Mouse (Mus musculus) C2C12 (cell line): ENCODE measurements around the gene Crybb2. TPM values are rescaled to one million over a fixed set of nuclear protein-coding genes. Genes with fewer than 3 reads are reported as not detected.

Experiments used
- H3K27me3 ChIP-seq: one replicate; pipeline ENCODE4 v1.6.1; 2011; ENCODE audit not compliant: control insufficient read depth, insufficient read depth, insufficient read length
- H3K36me3 ChIP-seq: one replicate; pipeline ENCODE4 v1.6.1; 2011; ENCODE audit not compliant: control insufficient read depth, insufficient read depth
- H3K4me3 ChIP-seq: one replicate; pipeline ENCODE4 v1.5.1; 2011; ENCODE audit warnings: mild to moderate bottlenecking, control low read depth; ENCODE audit not compliant: poor library complexity, insufficient read depth, severe bottlenecking
- H3K79me2 ChIP-seq: one replicate; pipeline ENCODE4 v1.6.1; 2011; ENCODE audit not compliant: control insufficient read depth, insufficient read depth
- H3K79me3 ChIP-seq: one replicate; pipeline ENCODE4 v1.6.1; 2011; ENCODE audit warnings: low read depth, control low read depth
- H3ac ChIP-seq: one replicate; pipeline ENCODE3; 2011; ENCODE audit warnings: low read depth; ENCODE audit not compliant: control insufficient read depth, insufficient read length
- CEBPB ChIP-seq: IDR thresholded peaks from one replicate; pipeline ENCODE4 v1.6.1; 2011; ENCODE audit warnings: low read depth, mild to moderate bottlenecking, control low read depth, moderate library complexity
- CTCF ChIP-seq: IDR thresholded peaks from one replicate; pipeline ENCODE4 v1.5.1; 2011; ENCODE audit not compliant: control insufficient read depth, insufficient read depth, insufficient read length
- FOSL1 ChIP-seq: IDR thresholded peaks from one replicate; pipeline ENCODE4 v1.8.0; 2011; ENCODE audit warnings: mild to moderate bottlenecking, low read length; ENCODE audit not compliant: poor library complexity, insufficient read depth, severe bottlenecking
- MAX ChIP-seq: IDR thresholded peaks from one replicate; pipeline ENCODE4 v1.6.1; 2011; ENCODE audit warnings: mild to moderate bottlenecking, control low read depth
- MYOD1 ChIP-seq: IDR thresholded peaks from one replicate; pipeline ENCODE4 v1.6.1; 2011; ENCODE audit warnings: low read depth; ENCODE audit not compliant: control insufficient read depth, insufficient read length
- MYOG ChIP-seq: IDR thresholded peaks from one replicate; pipeline ENCODE4 v1.6.1; 2011; ENCODE audit not compliant: control insufficient read depth, insufficient read length; ENCODE audit errors: extremely low read depth
- USF1 ChIP-seq: IDR thresholded peaks from one replicate; pipeline ENCODE4 v1.6.1; 2011; ENCODE audit warnings: low read depth, mild to moderate bottlenecking, control low read depth, moderate library complexity
- polyA plus RNA-seq: library from polyadenylated mRNA; unstranded; fragments of >200 nt; fragmentation: generic; extraction: Trizol; gene quantifications from one replicate; pipeline ENCODE4 v1.2.1, GENCODE M21; 2012; ENCODE audit warnings: missing spikeins

Crybb2 gene
- polyA plus RNA-seq, 1 experiment, result not detected

- TF ChIP-seq USF1, result no peak
- Histone ChIP-seq H3K79me2 (no peaks in the 10 kb centered on the region), H3K4me3 (no peak overlapping the region), H3K79me3 (no peaks in the 10 kb centered on the region), H3K27me3 (no peaks in the 10 kb centered on the region), H3K36me3 (peaks cover 4% of the 10 kb centered on the region), H3ac (no peak overlapping the region)
Measured at GRCm38 (mm10) chr5:113087465-113087864, 17.5 kb upstream of the Crybb2 start.

DNA sequence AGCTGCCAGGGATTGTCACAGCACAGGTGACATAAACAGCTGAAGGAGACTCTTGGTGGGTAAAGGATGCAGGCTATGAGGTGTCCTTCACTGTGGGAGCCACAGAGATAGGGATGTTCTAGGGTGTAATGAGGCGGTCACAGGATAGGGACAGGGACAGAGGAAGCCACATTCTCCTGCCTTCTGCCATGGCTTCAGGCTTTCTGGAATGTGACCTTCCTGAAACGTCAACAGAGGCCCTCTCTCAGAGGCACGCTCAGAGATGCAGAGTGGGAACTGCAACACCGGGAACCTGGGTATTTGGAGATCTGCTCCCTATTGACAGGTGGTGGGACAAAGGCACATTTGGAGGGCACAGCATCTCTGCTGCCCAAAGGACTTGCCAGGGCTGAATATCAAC is 17.1 kb upstream of the Crybb2 start:
- TF ChIP-seq USF1 (no peak), MYOD1 (no peak), CEBPB (no peak), CTCF (no peak), MAX (no peak), FOSL1 (no peak), MYOG (no peak)
- Histone ChIP-seq H3K79me2 (no peaks in the 10 kb centered on the region), H3K36me3 (peaks cover 4% of the 10 kb centered on the region), H3ac (no peak overlapping the region), H3K79me3 (no peaks in the 10 kb centered on the region), H3K4me3 (no peak overlapping the region), H3K27me3 (no peaks in the 10 kb centered on the region)

DNA sequence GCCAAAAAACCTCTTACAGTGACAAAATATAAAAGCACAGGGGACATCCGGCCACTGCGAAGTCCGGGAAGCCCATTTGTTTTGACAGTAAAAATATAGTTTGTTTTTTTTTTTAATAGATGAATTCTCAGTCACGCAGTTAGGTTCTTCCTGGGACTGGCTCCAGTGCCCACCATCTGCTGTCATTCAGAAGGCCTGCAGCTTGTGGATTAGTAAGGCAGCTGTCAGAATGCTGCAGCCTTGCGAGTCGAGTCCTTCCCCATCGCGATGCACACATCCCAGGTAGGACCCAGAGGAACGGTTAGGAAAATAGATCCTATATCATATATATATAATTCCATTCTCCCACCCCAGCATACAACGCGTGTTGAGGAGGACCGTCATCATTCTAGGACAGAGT is 16.5 kb upstream of the Crybb2 start:
- Histone ChIP-seq H3ac (no peak overlapping the region), H3K36me3 (peaks cover 4% of the 10 kb centered on the region), H3K79me2 (no peaks in the 10 kb centered on the region), H3K27me3 (no peaks in the 10 kb centered on the region), H3K79me3 (no peaks in the 10 kb centered on the region), H3K4me3 (no peak overlapping the region)
- TF ChIP-seq FOSL1, result no peak
- no peak for TF ChIP-seq CTCF
- no peak for TF ChIP-seq CEBPB
- no peak for TF ChIP-seq MYOG
- no peak for TF ChIP-seq MYOD1
- no peak for TF ChIP-seq MAX
- no peak for TF ChIP-seq USF1

GRCm38 (mm10) chr5:113085931-113086330 is 16.0 kb upstream of the Crybb2 start:
- Histone ChIP-seq H3K79me2 (no peaks in the 10 kb centered on the region), H3K79me3 (no peaks in the 10 kb centered on the region), H3K27me3 (no peaks in the 10 kb centered on the region), H3K4me3 (no peak overlapping the region), H3ac (no peak overlapping the region), H3K36me3 (peaks cover 4% of the 10 kb centered on the region)
- no peak for TF ChIP-seq MYOD1
- no peak for TF ChIP-seq CTCF
- no peak for TF ChIP-seq FOSL1
- TF ChIP-seq MYOG, result no peak
- TF ChIP-seq USF1, result no peak
- TF ChIP-seq MAX, result no peak
- no peak for TF ChIP-seq CEBPB

GRCm38 (mm10) chr5:113084309-113084708 is 14.4 kb upstream of the Crybb2 start:
- TF ChIP-seq MAX, result no peak
- TF ChIP-seq MYOG, result no peak
- TF ChIP-seq FOSL1, result no peak
- TF ChIP-seq CTCF, result no peak
- no peak for TF ChIP-seq MYOD1
- TF ChIP-seq CEBPB, result no peak
- no peak for TF ChIP-seq USF1
- Histone ChIP-seq H3ac (no peak overlapping the region), H3K79me2 (no peaks in the 10 kb centered on the region), H3K27me3 (no peaks in the 10 kb centered on the region), H3K4me3 (no peak overlapping the region), H3K79me3 (no peaks in the 10 kb centered on the region), H3K36me3 (no peaks in the 10 kb centered on the region)

- TF ChIP-seq FOSL1 (no peak), CEBPB (no peak), USF1 (no peak), MAX (no peak), MYOD1 (no peak), MYOG (no peak), CTCF (no peak)
- Histone ChIP-seq H3K79me2 (no peaks in the 10 kb centered on the region), H3K27me3 (no peaks in the 10 kb centered on the region), H3ac (no peak overlapping the region), H3K4me3 (no peak overlapping the region), H3K79me3 (no peaks in the 10 kb centered on the region), H3K36me3 (no peaks in the 10 kb centered on the region)
Measured at GRCm38 (mm10) chr5:113082356-113083168, 12.6 kb upstream of the Crybb2 start.
